Mouse (Mus musculus) CH12.LX (cell line): ENCODE measurements around the gene Capn11. TPM values are rescaled to one million over a fixed set of nuclear protein-coding genes. Genes with fewer than 3 reads are reported as not detected.

ENCODE experiments used
- DNase-seq: peaks from one replicate; pipeline ENCODE4 v3.0.0-alpha.2; 2013; ENCODE audit errors: extremely low read depth
- H3K27ac ChIP-seq: 2 replicates; pipeline ENCODE4 v1.5.1; 2012; ENCODE audit warnings: low read depth, mild to moderate bottlenecking, control low read depth, moderate library complexity; ENCODE audit not compliant: insufficient read depth
- H3K27me3 ChIP-seq: replicated peaks from 2 replicates; pipeline ENCODE3; 2012; ENCODE audit warnings: inconsistent platforms
- H3K36me3 ChIP-seq, 2 experiments: replicated peaks in 1 of 2; 2 replicates each; pipeline versions ENCODE3 to v1.6.1; 2012; ENCODE audit warnings: inconsistent platforms in 1 of 2, low read length in 1 of 2, mild to moderate bottlenecking in 1 of 2, mixed read lengths in 1 of 2, moderate library complexity in 1 of 2; ENCODE audit not compliant: control insufficient read depth in 1 of 2, insufficient read depth in 1 of 2
- H3K4me1 ChIP-seq, 2 experiments: 2 replicates each; pipeline ENCODE4 v1.6.1; 2012; ENCODE audit warnings: inconsistent platforms in 1 of 2, moderate library complexity in 1 of 2; ENCODE audit not compliant: insufficient read depth in 2 of 2, control insufficient read depth in 1 of 2
- H3K4me2 ChIP-seq: 2 replicates; pipeline ENCODE4 v1.6.1; 2012; ENCODE audit warnings: low read depth, mild to moderate bottlenecking, control low read depth; ENCODE audit not compliant: poor library complexity, insufficient read depth, severe bottlenecking
- H3K4me3 ChIP-seq, 3 experiments: fragments of 150-350 bp in 1 of 3; sonication (generic) in 1 of 3; replicated peaks in 1 of 3; 2 replicates each; pipeline versions ENCODE3 to v1.5.1; 2011 to 2012; ENCODE audit warnings: low read depth in 2 of 3, low read length in 2 of 3, mild to moderate bottlenecking in 2 of 3, moderate library complexity in 2 of 3, control low read depth in 1 of 3, improper control_type of control experiment in 1 of 3, inconsistent platforms in 1 of 3, mixed read lengths in 1 of 3; ENCODE audit not compliant: poor library complexity in 1 of 3
- H3K79me2 ChIP-seq: replicated peaks from 2 replicates; pipeline ENCODE4 v1.6.1; 2012; ENCODE audit warnings: mild to moderate bottlenecking, moderate library complexity; ENCODE audit not compliant: control insufficient read depth, poor library complexity, insufficient read depth, severe bottlenecking; ENCODE audit errors: extremely low read depth
- H3K9ac ChIP-seq: 2 replicates; pipeline ENCODE4 v1.6.1; 2012; ENCODE audit warnings: low read depth, mild to moderate bottlenecking, control low read depth, moderate library complexity; ENCODE audit not compliant: insufficient read depth
- H3K9me3 ChIP-seq: replicated peaks from 2 replicates; pipeline ENCODE3; 2012; ENCODE audit warnings: low read length, inconsistent platforms, mixed read lengths
- BHLHE40 ChIP-seq: IDR thresholded peaks from 2 replicates; pipeline ENCODE4 v1.6.1; 2011; ENCODE audit warnings: mild to moderate bottlenecking, low read depth, low read length, improper control_type of control experiment
- CTCF ChIP-seq, 2 experiments: IDR thresholded peaks in 1 of 2; conservative IDR thresholded peaks in 1 of 2; 2 replicates each; pipeline ENCODE4 v1.5.1; 2011 to 2012; ENCODE audit warnings: low read depth in 2 of 2, low read length in 2 of 2, improper control_type of control experiment in 1 of 2, inconsistent platforms in 1 of 2, mild to moderate bottlenecking in 1 of 2, moderate library complexity in 1 of 2
- E2F4 ChIP-seq: IDR thresholded peaks from 2 replicates; pipeline ENCODE4 v1.6.1; 2011; ENCODE audit warnings: low read depth, low read length, improper control_type of control experiment; ENCODE audit not compliant: insufficient replicate concordance
- HCFC1 ChIP-seq: IDR thresholded peaks from 2 replicates; pipeline ENCODE4 v1.6.1; 2012; ENCODE audit warnings: low read depth, mild to moderate bottlenecking, inconsistent platforms, low read length, improper control_type of control experiment
- JUND ChIP-seq: conservative IDR thresholded peaks from 2 replicates; pipeline ENCODE4 v1.6.1; 2011; ENCODE audit warnings: low read depth, low read length, improper control_type of control experiment
- MAFK ChIP-seq: IDR thresholded peaks from 2 replicates; pipeline ENCODE4 v1.6.1; 2011; ENCODE audit warnings: low read length, improper control_type of control experiment; ENCODE audit not compliant: insufficient replicate concordance
- MAZ ChIP-seq: IDR thresholded peaks from 2 replicates; pipeline ENCODE4 v1.6.1; 2012; ENCODE audit warnings: low read depth, mild to moderate bottlenecking, inconsistent platforms, low read length, improper control_type of control experiment, moderate library complexity
- MYC ChIP-seq: IDR thresholded peaks from 2 replicates; pipeline ENCODE4 v1.6.1; 2011; ENCODE audit warnings: low read depth, mild to moderate bottlenecking, improper control_type of control experiment, low read length
- NELFE ChIP-seq: IDR thresholded peaks from 2 replicates; pipeline ENCODE4 v1.6.1; 2011; ENCODE audit warnings: low read depth, low read length, improper control_type of control experiment
- POLR2A ChIP-seq: IDR thresholded peaks from 2 replicates; pipeline ENCODE4 v1.6.1; 2011; ENCODE audit warnings: low read depth, mild to moderate bottlenecking, improper control_type of control experiment, low read length
- RAD21 ChIP-seq: IDR thresholded peaks from 2 replicates; pipeline ENCODE4 v1.6.1; 2011; ENCODE audit warnings: low read depth, mild to moderate bottlenecking, low read length, improper control_type of control experiment, moderate library complexity
- RCOR1 ChIP-seq: conservative IDR thresholded peaks from 2 replicates; pipeline ENCODE4 v1.6.1; 2012; ENCODE audit warnings: low read depth, mild to moderate bottlenecking, inconsistent platforms, low read length, improper control_type of control experiment
- SIN3A ChIP-seq: IDR thresholded peaks from 2 replicates; pipeline ENCODE4 v1.6.1; 2012; ENCODE audit warnings: low read length, improper control_type of control experiment, inconsistent platforms
- SMC3 ChIP-seq: IDR thresholded peaks from 2 replicates; pipeline ENCODE4 v1.6.1; 2011; ENCODE audit warnings: low read depth, low read length, improper control_type of control experiment
- TCF12 ChIP-seq: IDR thresholded peaks from 2 replicates; pipeline ENCODE4 v1.6.1; 2014; ENCODE audit warnings: low read depth, mild to moderate bottlenecking, inconsistent platforms, low read length, improper control_type of control experiment
- UBTF ChIP-seq: IDR thresholded peaks from 2 replicates; pipeline ENCODE4 v1.6.1; 2012; ENCODE audit warnings: low read depth, mild to moderate bottlenecking, inconsistent platforms, low read length, improper control_type of control experiment, moderate library complexity
- ZNF384 ChIP-seq: IDR thresholded peaks from 2 replicates; pipeline ENCODE4 v1.6.1; 2012; ENCODE audit warnings: low read depth, low read length, improper control_type of control experiment, inconsistent platforms
- dilution Hi-C: fragments of 300-500 bp; cut with MboI; formaldehyde crosslinking; loops from 2 replicates; pipeline ENCODE4 v1.14.3; 2020; ENCODE audit warnings: low sequenced_read_pairs; ENCODE audit not compliant: extremely low pct_unique_long_range_greater_than_20kb, extremely low pct_ligation_motif_present
- in situ Hi-C: fragments of 300-500 bp; cut with MboI; formaldehyde crosslinking; loops from 3 replicates; pipeline ENCODE4 v1.14.3; 2019; ENCODE audit warnings: low sequenced_read_pairs, low pct_ligation_motif_present, low pct_unique_long_range_greater_than_20kb, mixed read lengths
- polyA plus RNA-seq: library from polyadenylated mRNA; unstranded; fragments of >175 nt; gene quantifications from 2 replicates; pipeline ENCODE4 v1.2.1, GENCODE M21; 2012; ENCODE audit warnings: low read depth; ENCODE audit not compliant: insufficient read length
- total RNA-seq, 2 experiments: library from RNA; depleted of rRNA; stranded (reverse); fragments of 300-350 nt in 1 of 2; fragments of >200 nt in 1 of 2; gene quantifications; 2 replicates each; pipeline ENCODE4 v1.2.3; 2012 to 2014

Gene Capn11
- total and polyA plus RNA-seq, 3 experiments: 0.09 TPM; not detected in 2

DNA sequence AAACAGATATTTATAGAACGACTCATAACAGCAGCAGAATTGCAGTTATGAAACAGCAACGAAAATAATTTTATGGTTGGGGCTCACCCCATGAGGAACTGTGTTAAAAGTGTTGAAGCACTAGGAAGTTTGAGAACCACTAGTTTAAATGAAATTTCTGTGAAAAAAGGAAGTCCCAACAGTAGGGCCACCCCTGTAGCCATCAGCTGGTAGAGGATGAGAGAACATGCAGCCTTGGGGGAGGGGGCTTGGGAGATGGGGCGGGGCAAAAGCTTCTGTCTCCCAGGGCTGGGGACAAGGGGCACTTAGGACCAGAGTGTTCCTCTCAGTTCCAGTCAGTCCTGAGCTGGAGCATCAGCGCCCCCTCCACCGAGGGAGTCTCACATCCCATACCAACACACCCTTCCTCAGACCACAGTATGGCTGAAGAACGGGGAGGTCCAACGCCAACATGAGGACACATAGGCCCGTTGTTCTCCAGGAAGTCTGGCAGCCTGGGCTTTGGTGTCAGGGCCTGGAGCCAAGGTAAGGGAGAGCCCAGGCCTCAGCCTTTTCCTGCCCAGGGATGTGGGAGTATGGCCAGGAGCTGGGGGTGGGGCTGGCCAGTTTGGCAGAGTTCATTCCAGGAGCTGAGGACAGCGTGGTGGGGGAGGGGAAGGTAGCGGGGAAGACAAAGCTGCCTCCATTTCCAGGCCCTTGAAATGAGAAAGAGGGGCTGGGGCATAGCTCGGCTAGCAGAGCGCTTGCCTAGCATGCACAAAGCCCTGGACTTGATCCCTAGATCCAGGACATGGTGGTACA is 74.8 kb downstream of the Capn11 start:
- H3K36me3 ChIP-seq: peaks cover 21 to 49% of the 10 kb centered on the region in 2 experiments
- H3K9me3 ChIP-seq: peaks cover 10% of the 10 kb centered on the region
- no peak overlapping the region for H3K4me2 ChIP-seq
- H3K27ac ChIP-seq: no peak overlapping the region
- H3K9ac ChIP-seq: no peak overlapping the region
- H3K4me1 ChIP-seq: peaks cover 8 to 51% of the 10 kb centered on the region in 2 experiments
- no peak overlapping the region for H3K4me3 ChIP-seq
- no peak for TF ChIP-seq BHLHE40
- TF ChIP-seq POLR2A: no peak
- no peak for TF ChIP-seq E2F4
- no peak for TF ChIP-seq RCOR1
- H3K79me2 ChIP-seq: no peaks in the 10 kb centered on the region
- DNase-seq: peak; percentile 43
- in situ Hi-C loops: no loop called here
- dilution Hi-C loops: no loop called here
- H3K27me3 ChIP-seq: no peaks in the 10 kb centered on the region

DNA sequence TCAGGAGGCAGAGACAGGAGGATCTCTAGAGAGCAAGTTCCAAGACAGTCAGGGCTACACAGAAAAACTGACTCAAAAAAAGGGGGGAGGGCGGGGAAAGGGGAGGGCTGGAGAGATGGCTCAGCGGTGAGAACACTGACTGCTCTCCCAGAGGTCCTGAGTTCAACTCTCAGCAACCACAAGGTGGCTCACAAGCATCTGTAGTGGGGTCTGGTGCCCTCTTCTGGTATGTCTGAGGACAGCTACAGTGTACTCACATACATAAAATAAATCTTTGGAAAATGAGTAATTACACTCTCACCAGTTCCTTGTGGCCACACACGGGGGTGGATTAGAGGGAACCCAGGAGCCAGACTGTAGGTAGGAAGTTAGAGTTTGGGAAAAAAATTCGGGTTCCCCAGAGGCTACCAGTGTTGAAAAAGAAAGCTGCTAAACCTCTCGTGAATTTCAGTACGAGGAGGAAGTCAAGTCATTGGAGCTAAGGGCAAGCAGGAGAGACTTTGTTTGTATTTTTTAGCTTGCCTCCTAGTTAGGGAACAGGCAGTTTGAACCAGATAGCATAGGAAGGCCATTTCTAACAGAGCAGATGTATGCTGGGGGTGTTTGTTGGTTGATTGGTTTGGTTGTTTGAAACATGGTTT is 76.3 kb downstream of the Capn11 start:
- H3K9ac ChIP-seq: no peak overlapping the region
- peaks cover 8 to 51% of the 10 kb centered on the region in 2 experiments for H3K4me1 ChIP-seq
- dilution Hi-C loops: no loop called here
- DNase-seq: no peak
- H3K4me2 ChIP-seq: no peak overlapping the region; the same call in 1 of the 2 replicates
- H3K9me3 ChIP-seq: peaks cover 10% of the 10 kb centered on the region
- TF ChIP-seq RAD21 (peak; percentile 48), SIN3A (0 out of 2 replicates have a peak, but pooled peaks have one; percentile 41), ZNF384 (peak; percentile 33; the same call in 1 of the 2 replicates), HCFC1 (peak; percentile 23; the same call in 1 of the 2 replicates), SMC3 (peak; percentile 85), CTCF (conservative IDR thresholded peaks at IDR 0.05 in 1 of 2, IDR thresholded peaks at IDR 0.05 in 1 of 2; ENCODE audit: low read depth in 2 of 2, low read length in 2 of 2) (peak; percentile 26 to 98; a peak in 2 of 4 replicates), MAFK (no peak), TCF12 (0 out of 2 replicates have a peak, but pooled peaks have one; percentile 18), BHLHE40 (no peak), UBTF (no peak), MYC (peak; percentile 49; the same call in 1 of the 2 replicates), NELFE (peak; percentile 72; the same call in 1 of the 2 replicates), JUND (peak; percentile 56), MAZ (no peak)
- TF ChIP-seq, all 38 proteins: peak for 10
- H3K27me3 ChIP-seq: no peaks in the 10 kb centered on the region
- peaks cover 13 to 35% of the 10 kb centered on the region in 2 experiments for H3K36me3 ChIP-seq
- no peak overlapping the region for H3K4me3 ChIP-seq
- no peak overlapping the region for H3K27ac ChIP-seq
- in situ Hi-C loops: no loop called here
- no peaks in the 10 kb centered on the region for H3K79me2 ChIP-seq
